Mouse (Mus musculus) cerebellum, adult 9-10 months (tissue): ENCODE measurements at regions not wholly inside any gene's neighbourhood (a gene's known extent, or its start where the extent isn't known, plus 50 kb on each side); places are given as distances from the start of the nearest gene placed in this dataset.
"Not testable (repeated sequence)": the region's sequence is repeated elsewhere in the genome, so short reads cannot be mapped to it uniquely, and the experiment has no call there.

Experiments
- DNase-seq: peaks from one replicate; pipeline ENCODE4 v3.0.0; 2022

GRCm38 (mm10) chr7:70300516-70300915, 66.0 kb downstream of the Nr2f2 start:
- no peak for DNase-seq

DNA sequence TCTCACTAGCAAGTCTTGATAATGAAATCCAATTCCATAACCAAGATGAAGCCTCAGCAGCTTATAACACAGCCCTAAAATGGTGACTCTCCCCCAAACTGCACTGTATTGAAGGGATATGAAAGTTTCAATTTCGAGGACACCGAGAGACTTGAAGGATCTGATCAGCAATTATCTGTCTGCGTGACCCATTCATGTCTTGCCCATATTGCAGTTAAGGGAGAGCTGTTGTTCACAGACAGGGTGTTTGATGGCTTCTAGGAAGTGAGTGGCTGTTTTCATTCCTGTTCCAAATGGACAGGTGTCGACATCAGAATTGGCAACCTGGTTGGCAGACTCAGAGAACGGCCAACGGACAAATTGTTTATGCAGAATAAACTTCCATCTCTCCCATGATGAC, 75.1 kb downstream of the Nr2f2 start:
- no peak for DNase-seq

GRCm38 (mm10) chr7:70290733-70291320, 75.7 kb downstream of the Nr2f2 start:
- DNase-seq, result no peak

- no peak for DNase-seq
These were observed 76.3 kb downstream of the Nr2f2 start for GRCm38 (mm10) chr7:70290277-70290676.

DNA sequence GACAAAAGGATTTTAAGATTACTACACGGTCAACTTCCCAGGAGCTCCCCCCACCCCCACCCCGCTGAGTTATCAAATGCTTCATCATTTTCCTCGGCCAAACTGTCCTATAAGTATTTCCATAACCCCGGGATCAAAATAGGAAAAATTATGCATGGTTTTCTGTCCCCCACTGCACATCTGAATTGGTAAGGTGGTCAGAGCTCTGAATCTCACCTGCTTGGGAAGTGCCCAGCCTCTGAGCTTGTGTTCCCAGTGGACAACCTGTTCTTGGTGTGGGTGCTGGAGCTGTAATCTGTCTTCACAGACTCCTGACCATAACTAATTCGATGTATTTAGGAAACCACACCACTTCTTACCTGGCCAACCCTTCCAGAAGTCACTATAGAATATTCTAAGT, 77.9 kb downstream of the Nr2f2 start:
- no peak for DNase-seq

- DNase-seq, result no peak
These were observed 78.6 kb downstream of the Nr2f2 start for GRCm38 (mm10) chr7:70287891-70288421.

GRCm38 (mm10) chr7:70286836-70287355, 79.6 kb downstream of the Nr2f2 start:
- no peak for DNase-seq

GRCm38 (mm10) chr7:70285344-70285743, 81.2 kb downstream of the Nr2f2 start:
- no peak for DNase-seq

DNA sequence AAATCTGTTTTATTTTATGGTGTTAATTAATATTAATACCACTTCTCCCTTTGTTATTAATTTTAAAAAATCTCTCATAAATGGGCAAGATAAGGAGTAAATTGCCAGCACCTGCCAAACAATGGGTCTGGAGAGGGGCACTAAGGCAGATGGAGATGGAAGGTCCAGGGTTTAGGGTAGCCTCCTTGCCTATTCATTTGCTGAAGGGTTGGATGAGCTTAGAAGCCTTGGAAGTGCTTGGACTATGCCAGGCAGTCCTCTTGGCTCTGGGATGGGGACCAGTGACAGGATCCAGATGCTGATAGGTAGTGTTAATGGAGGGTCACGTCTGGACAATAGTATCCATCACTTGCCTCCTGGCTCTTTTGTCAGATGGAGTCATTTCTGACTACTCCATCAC, 82.7 kb downstream of the Nr2f2 start:
- DNase-seq, result no peak

GRCm38 (mm10) chr7:70283166-70283565, 83.4 kb downstream of the Nr2f2 start:
- no peak for DNase-seq

- no peak for DNase-seq
These were observed 84.5 kb downstream of the Nr2f2 start for GRCm38 (mm10) chr7:70281891-70282515.

GRCm38 (mm10) chr7:70281381-70281750, 85.2 kb downstream of the Nr2f2 start:
- no peak for DNase-seq

GRCm38 (mm10) chr7:70280643-70281380, 85.7 kb downstream of the Nr2f2 start:
- DNase-seq, result no peak

DNA sequence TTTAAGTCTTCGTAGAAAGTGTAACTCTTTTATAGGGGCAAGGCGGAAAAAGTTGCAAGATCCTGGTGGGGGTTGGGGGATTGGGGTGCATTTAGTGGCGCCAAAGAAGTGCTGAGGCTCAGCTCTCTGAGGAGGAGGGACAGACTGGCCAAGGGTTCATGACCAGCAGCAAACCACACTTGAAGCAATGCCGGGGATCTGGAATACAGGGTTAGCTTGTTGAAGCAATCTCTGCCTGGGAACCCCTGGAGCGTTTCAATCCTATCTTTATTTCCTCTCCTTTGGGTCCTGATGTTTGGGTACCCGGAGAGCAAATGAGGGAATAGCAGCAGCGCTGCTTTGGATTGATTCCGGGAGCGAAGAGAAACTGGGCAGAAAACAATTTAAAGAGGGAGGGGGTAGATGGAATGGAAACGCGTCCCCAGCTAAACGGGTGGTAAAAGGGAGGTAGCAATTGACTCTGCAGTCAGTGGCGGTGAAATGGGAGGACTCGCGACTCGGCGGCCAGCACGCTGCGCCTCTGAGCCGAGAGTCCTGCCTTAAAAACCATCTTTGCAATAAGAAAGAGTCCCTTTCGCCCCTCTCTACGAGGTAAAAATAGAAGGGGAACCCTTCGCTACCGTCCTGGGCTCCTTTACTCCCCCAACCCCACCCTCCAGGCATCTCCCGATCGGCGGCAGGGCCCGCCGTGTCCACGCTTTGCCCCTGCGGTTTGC, 86.5 kb downstream of the Nr2f2 start:
- no peak for DNase-seq

DNA sequence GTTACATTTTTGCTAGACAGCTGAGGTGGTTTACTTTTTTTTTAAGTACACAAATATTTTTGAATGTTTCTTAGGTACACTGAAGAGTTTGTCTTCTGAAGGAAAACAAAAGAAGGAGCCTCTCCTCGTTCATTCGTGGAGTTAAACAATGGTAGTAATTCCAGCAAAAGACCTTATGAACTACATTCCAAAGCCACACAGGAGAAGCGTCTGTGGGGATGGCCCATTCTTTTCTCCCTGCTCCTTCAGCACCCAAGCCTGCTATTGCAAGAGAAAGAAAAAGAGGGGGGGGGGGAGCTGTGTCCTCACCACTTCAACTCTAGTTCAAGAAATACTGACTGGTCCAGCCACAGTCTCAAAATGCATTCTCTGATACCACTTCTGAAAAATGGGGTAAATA, 87.4 kb downstream of the Nr2f2 start:
- DNase-seq, result no peak

DNA sequence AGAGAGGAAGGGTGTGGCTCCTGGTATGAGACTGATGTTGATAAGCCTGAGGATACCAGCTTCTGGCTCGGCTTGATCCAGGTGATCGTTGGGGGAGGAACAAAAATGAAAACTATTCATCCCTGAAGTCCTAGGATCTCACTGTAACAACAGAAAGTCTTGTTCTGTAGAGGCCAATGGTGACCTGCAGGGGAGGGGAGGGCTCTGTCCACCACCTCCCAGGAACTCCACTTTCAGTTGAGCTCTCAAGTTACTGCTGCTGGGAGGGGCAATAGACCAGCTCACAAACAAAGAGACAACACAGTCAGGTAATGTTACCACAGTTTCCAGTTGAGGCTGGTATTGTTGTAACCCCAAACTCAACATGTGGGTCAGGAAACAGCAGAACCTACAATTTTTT, 90.5 kb downstream of the Nr2f2 start:
- no peak for DNase-seq

GRCm38 (mm10) chr7:70274312-70274711, 92.2 kb downstream of the Nr2f2 start:
- DNase-seq, result no peak

- no peak for DNase-seq
These were observed 99.5 kb downstream of the Nr2f2 start for GRCm38 (mm10) chr7:70267075-70267474.

DNA sequence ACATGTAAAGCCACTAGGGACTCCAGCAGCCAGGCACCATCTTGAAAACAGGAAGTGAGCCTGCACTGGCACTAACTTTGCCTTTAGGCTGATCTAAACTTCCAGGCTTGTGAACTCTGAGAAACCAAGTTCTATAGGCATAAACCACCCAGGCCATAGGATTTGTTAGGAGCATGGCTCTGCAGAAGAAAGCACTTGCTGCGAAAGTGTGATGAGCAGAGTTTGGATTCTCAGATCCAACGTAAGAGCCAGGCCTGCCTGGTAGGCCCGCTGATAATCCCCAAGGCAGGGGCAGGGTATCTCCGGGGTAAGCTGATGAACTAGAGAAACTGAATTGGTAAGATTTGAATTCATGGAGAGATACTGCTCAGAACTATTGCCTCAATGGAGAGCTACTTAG, 109.7 kb downstream of the Nr2f2 start:
- no peak for DNase-seq

GRCm38 (mm10) chr7:70255072-70255471, 111.5 kb downstream of the Nr2f2 start:
- DNase-seq, result no peak

DNA sequence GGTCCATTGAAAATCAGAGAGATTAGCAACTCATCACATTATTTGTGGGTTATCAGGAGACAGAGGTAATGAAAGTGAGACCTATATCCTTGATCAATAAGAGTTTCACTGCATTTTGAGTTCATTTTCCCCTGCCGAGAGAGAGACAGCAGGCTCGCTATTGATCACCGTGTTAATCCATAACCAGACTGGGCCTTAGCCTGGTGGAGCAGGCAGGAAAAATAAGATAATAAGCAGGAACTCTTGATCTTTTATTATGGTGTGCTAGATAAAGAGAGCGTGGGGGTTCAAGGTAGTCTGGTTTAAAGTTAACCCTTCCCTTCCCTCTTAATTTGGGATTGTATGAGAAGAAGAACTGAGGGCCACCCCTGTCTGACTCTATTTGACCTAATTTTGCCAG, 113.3 kb downstream of the Nr2f2 start:
- no peak for DNase-seq

DNA sequence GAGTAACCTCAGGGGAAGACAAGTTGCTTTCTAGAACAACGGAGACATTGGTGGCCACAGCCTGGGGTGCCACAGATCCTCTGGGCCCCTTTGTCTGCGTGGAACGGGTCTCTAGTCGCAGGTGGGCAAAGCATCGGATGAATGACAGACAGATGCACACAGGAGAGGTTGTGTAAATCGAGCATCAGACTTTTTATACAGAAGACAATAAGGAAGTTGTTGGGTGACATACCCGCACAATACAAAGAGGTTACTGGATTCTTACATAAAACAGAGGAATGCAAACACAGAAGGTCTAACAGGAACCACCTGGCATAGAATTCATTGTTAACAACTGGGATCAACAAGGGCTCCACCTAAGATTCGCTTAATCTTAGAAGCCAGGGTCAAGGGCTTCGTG, 127.5 kb downstream of the Nr2f2 start:
- not testable (repeated sequence) for DNase-seq

- no peak for DNase-seq
These were observed 147.2 kb downstream of the Nr2f2 start for GRCm38 (mm10) chr7:70219310-70219709.
